Mouse (Mus musculus): Measurements from ENCODE around the gene Dph1.

GRCm38 (mm10) chr11:75142749-75143148 lies 48.3 kb downstream of the Dph1 start:
- no peak for TF ChIP-seq MAFK (IDR thresholded peaks at IDR 0.05; ENCODE audit: insufficient read depth, low read depth, low read length)
- no peak for TF ChIP-seq ZNF384 (IDR thresholded peaks at IDR 0.05; ENCODE audit: low read depth, low read length)
- no peak for TF ChIP-seq HCFC1 (IDR thresholded peaks at IDR 0.05; ENCODE audit: borderline replicate concordance, insufficient read depth, low read length)
- TF ChIP-seq ZC3H11A (IDR thresholded peaks at IDR 0.05; ENCODE audit: borderline replicate concordance, low read depth, low read length): no peak
- no peak for TF ChIP-seq CHD2 (IDR thresholded peaks at IDR 0.05; ENCODE audit: low read depth, low read length)

All from ES-E14 (cell line).